Mouse (Mus musculus): Measurements from ENCODE around the gene Col9a3.
A peak's percentile ranks its signal among the peaks of the same experiment; 100 is the strongest.

Col9a3 gene

GRCm38 (mm10) chr2:180641576-180642554 lies 44.3 kb downstream of the Col9a3 start:
- DNase-seq, result no peak

GRCm38 (mm10) chr2:180642555-180643260 lies 45.1 kb downstream of the Col9a3 start, which contains the start of gene Tcfl5:
Tcfl5 (minus strand) TSS chr2:180642708.
- DNase-seq, result no peak

GRCm38 (mm10) chr2:180643626-180644025 lies 46.0 kb downstream of the Col9a3 start:
- no peak for DNase-seq

GRCm38 (mm10) chr2:180646841-180647240 lies 49.3 kb downstream of the Col9a3 start:
- no peak for DNase-seq

GRCm38 (mm10) chr2:180654666-180655065 lies 57.1 kb downstream of the Col9a3 start:
- no peak for DNase-seq

GRCm38 (mm10) chr2:180655150-180655549 lies 57.6 kb downstream of the Col9a3 start:
- DNase-seq, result no peak

- peak; percentile 72 for DNase-seq
Measured at GRCm38 (mm10) chr2:180657394-180658013, 59.9 kb downstream of the Col9a3 start.

- no peak for DNase-seq
Measured at GRCm38 (mm10) chr2:180658381-180658780, 60.8 kb downstream of the Col9a3 start.

GRCm38 (mm10) chr2:180659353-180660150 lies 62.0 kb downstream of the Col9a3 start:
- peak; percentile 30 for DNase-seq

- DNase-seq, result no peak
Measured at GRCm38 (mm10) chr2:180660521-180660920, 62.9 kb downstream of the Col9a3 start.

- DNase-seq, result no peak
Measured at GRCm38 (mm10) chr2:180662008-180662407, 64.4 kb downstream of the Col9a3 start.

Data from cerebellum, adult 9-10 months (tissue).